Comparison of ENCODE assay signal across 8 mouse cellular contexts in the genomic region with DNA sequence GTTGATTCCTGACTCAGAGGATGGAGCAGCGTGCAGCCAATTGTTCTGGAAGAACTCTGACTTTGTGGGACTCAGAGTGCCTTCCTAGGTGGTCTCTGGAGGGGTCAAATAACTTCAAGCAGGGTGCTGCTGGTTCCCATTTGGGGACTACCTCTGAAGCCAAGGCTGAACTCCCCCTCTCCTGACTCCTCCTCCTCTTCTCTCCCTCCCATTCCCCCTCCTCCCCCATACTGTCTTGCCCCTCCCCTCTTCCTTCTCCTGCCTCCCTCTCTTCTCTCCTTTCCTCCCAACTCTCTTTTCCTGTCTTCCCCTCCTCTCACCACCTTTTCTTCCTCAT.
DNase-seq lines count a peak whose midpoint lies in the region; ATAC-seq and TF ChIP-seq lines count a peak whose summit lies in the region.

No protein-coding gene starts in this region.

- no peaks in the 10 kb centered on the region for H3K27me3 ChIP-seq in heart, adult 2 months (ENCODE audit: control insufficient read depth, insufficient read depth, low read length)
- no peaks in the 10 kb centered on the region for H3K27me3 ChIP-seq in ES-Bruce4 (ENCODE audit: control insufficient read depth, insufficient read depth, low read length, poor library complexity, severe bottlenecking)
- no peaks in the 10 kb centered on the region for H3K27me3 ChIP-seq in heart, embryonic 16.5 days (ENCODE audit: control insufficient read depth, insufficient read depth, low read length)
- peaks cover 5% of the 10 kb centered on the region; the same call in 1 of the 2 replicates for H3K27me3 ChIP-seq in liver, embryonic 16.5 days (ENCODE audit: control insufficient read depth, insufficient read depth, low read depth, low read length)

- H3K4me1 ChIP-seq in heart, adult 2 months (ENCODE audit: control insufficient read depth, insufficient read depth, low read length): peaks cover 6% of the 10 kb centered on the region; the same call in 1 of the 2 replicates
- H3K4me1 ChIP-seq in ES-Bruce4 (ENCODE audit: control insufficient read depth, insufficient read depth, low read length): peaks cover 4% of the 10 kb centered on the region
- H3K4me1 ChIP-seq in heart, embryonic 16.5 days (ENCODE audit: control insufficient read depth, insufficient read depth, low read length): peaks cover 21% of the 10 kb centered on the region
- peaks cover 24% of the 10 kb centered on the region for H3K4me1 ChIP-seq in liver, embryonic 16.5 days (ENCODE audit: control insufficient read depth, low read depth, low read length)

- no peak for TF ChIP-seq CTCF in heart, adult 2 months (IDR thresholded peaks at IDR 0.05)
- TF ChIP-seq CTCF in ES-Bruce4 (IDR thresholded peaks at IDR 0.05; ENCODE audit: low read depth, low read length): no peak

- no peaks in the 10 kb centered on the region for H3K9me3 ChIP-seq in ES-Bruce4 (replicated peaks; ENCODE audit: control insufficient read depth, insufficient read depth, low read length, poor library complexity, severe bottlenecking)
- peaks cover 2% of the 10 kb centered on the region; the same call in 1 of the 2 replicates for H3K9me3 ChIP-seq in heart, embryonic 16.5 days (replicated peaks; ENCODE audit: control insufficient read depth, low read length)
- H3K9me3 ChIP-seq in liver, embryonic 16.5 days (replicated peaks; ENCODE audit: control insufficient read depth, low read length): no peaks in the 10 kb centered on the region

- intact Hi-C loops in heart, adult 2 months (cut with DNase I): loop anchor here (5.0 kb wide), 1 partner anchor 82 kb away; no protein-coding TSS in a partner anchor

- ATAC-seq in heart, embryonic 16.5 days (replicated peaks; ENCODE audit: extremely low read depth, insufficient read depth, low FRiP score): no peak
- ATAC-seq in liver, embryonic 16.5 days (ENCODE audit: low read depth): no peak
- no peak for ATAC-seq in monocyte, adult 5-6 weeks (replicated peaks; ENCODE audit: insufficient number of reproducible peaks, low FRiP score, low TSS enrichment, poor library complexity, severe bottlenecking)

- TF ChIP-seq POLR2A in heart, adult 2 months (IDR thresholded peaks at IDR 0.05; ENCODE audit: insufficient read depth, low read depth, low read length): no peak
- TF ChIP-seq POLR2A in ES-Bruce4 (IDR thresholded peaks at IDR 0.05; ENCODE audit: insufficient read depth, low read length): no peak

- H3K4me2 ChIP-seq in heart, embryonic 16.5 days (ENCODE audit: low read depth, low read length): peak overlapping the region; percentile 69
- peak overlapping the region; percentile 96 for H3K4me2 ChIP-seq in liver, embryonic 16.5 days (ENCODE audit: low read depth, low read length)

- no peak for DNase-seq in heart, adult 2 months
- DNase-seq in heart, adult 8-10 months (ENCODE audit: low spot score): no peak
- no peak for DNase-seq in right cerebral cortex, postnatal 25 days
- no peak for DNase-seq in ovary, postnatal 14 days (ENCODE audit: low spot score)

- no peak overlapping the region for H3K9ac ChIP-seq in heart, adult 2 months (ENCODE audit: low read depth, low read length)
- peak overlapping the region; percentile 53; the same call in 1 of the 2 replicates for H3K9ac ChIP-seq in ES-Bruce4 (ENCODE audit: low read depth, poor library complexity, severe bottlenecking)
- peak overlapping the region; percentile 63; the same call in 1 of the 2 replicates for H3K9ac ChIP-seq in heart, embryonic 16.5 days (ENCODE audit: low read length)
- H3K9ac ChIP-seq in liver, embryonic 16.5 days (ENCODE audit: low read depth, low read length): peak overlapping the region; percentile 65

- no peaks in the 10 kb centered on the region for H3K79me2 ChIP-seq in heart, adult 2 months (replicated peaks; ENCODE audit: control insufficient read depth, insufficient read depth, low read length)

- WGBS in heart, adult 2 months: 5% methylated on average over 1 of the region's 1 CpGs
- 7% methylated on average over 1 of the region's 1 CpGs for WGBS in heart, embryonic 16.5 days
- WGBS in liver, embryonic 16.5 days (ENCODE audit: insufficient replicate concordance): 8% methylated on average over 1 of the region's 1 CpGs

- H3K27ac ChIP-seq in heart, adult 2 months: peak overlapping the region; percentile 45; the same call in 1 of the 2 replicates
- no peak overlapping the region for H3K27ac ChIP-seq in ES-Bruce4 (ENCODE audit: insufficient read depth, low read length)
- peak overlapping the region; percentile 71 for H3K27ac ChIP-seq in heart, embryonic 16.5 days (ENCODE audit: low read length)
- H3K27ac ChIP-seq in liver, embryonic 16.5 days (ENCODE audit: low read length): peak overlapping the region; percentile 50; the same call in 1 of the 2 replicates

- peak overlapping the region; percentile 62; the same call in 1 of the 2 replicates for H3K4me3 ChIP-seq in heart, adult 2 months
- H3K4me3 ChIP-seq in ES-Bruce4 (ENCODE audit: low read depth, low read length): peak overlapping the region; percentile 34
- H3K4me3 ChIP-seq in heart, embryonic 16.5 days (ENCODE audit: low read length): peak overlapping the region; percentile 53
- peak overlapping the region; percentile 62 for H3K4me3 ChIP-seq in liver, embryonic 16.5 days (ENCODE audit: low read depth, low read length)

- TF ChIP-seq EP300 in heart, adult 2 months (IDR thresholded peaks at IDR 0.05; ENCODE audit: insufficient read depth, low read depth, low read length): no peak
- TF ChIP-seq EP300 in ES-Bruce4 (IDR thresholded peaks at IDR 0.05; ENCODE audit: insufficient read depth, low read depth, low read length): no peak

- no peaks in the 10 kb centered on the region for H3K36me3 ChIP-seq in heart, adult 2 months (ENCODE audit: control insufficient read depth, insufficient read depth, low read length)
- H3K36me3 ChIP-seq in ES-Bruce4 (ENCODE audit: control insufficient read depth, insufficient read depth, low read length, poor library complexity, severe bottlenecking): no peaks in the 10 kb centered on the region
- H3K36me3 ChIP-seq in heart, embryonic 16.5 days (ENCODE audit: control insufficient read depth, insufficient read depth): no peaks in the 10 kb centered on the region
- H3K36me3 ChIP-seq in liver, embryonic 16.5 days (ENCODE audit: control insufficient read depth, insufficient read depth): no peaks in the 10 kb centered on the region
